Mouse (Mus musculus) hindbrain, postnatal 0 days (tissue): ENCODE data around the gene 1700084M14Rik. TPM values are rescaled to one million over a fixed set of nuclear protein-coding genes. Genes with fewer than 3 reads are reported as not detected.
"Not testable (repeated sequence)": the region's sequence is repeated elsewhere in the genome, so short reads cannot be mapped to it uniquely, and the experiment has no call there.

ENCODE experiments used
- ATAC-seq: fragments of 200-750 bp; cut with Nextera tagmentation; 2 replicates; pipeline ENCODE4 v1.8.0; 2017; ENCODE audit warnings: mild to moderate bottlenecking, moderate TSS enrichment, moderate library complexity
- DNase-seq: peaks from one replicate; pipeline ENCODE4 v3.0.0-alpha.2; 2015; ENCODE audit warnings: low spot score
- H3K27ac ChIP-seq: fragments of 300-500 bp; sonication (generic); 2 replicates; pipeline ENCODE4 v1.5.1; 2014; ENCODE audit warnings: mild to moderate bottlenecking
- H3K27me3 ChIP-seq: fragments of 300-500 bp; sonication (generic); 2 replicates; pipeline ENCODE4 v1.6.1; 2014; ENCODE audit warnings: low read length, mixed read lengths; ENCODE audit not compliant: insufficient read depth
- H3K36me3 ChIP-seq: fragments of 300-500 bp; sonication (generic); 2 replicates; pipeline ENCODE4 v1.6.1; 2014; ENCODE audit warnings: low read length, mixed read lengths; ENCODE audit not compliant: insufficient read depth
- H3K4me1 ChIP-seq: fragments of 300-500 bp; sonication (generic); 2 replicates; pipeline ENCODE4 v1.6.1; 2014; ENCODE audit warnings: antibody characterized with exemption, low read length, mixed read lengths; ENCODE audit not compliant: insufficient read depth
- H3K4me2 ChIP-seq: fragments of 300-500 bp; sonication (generic); 2 replicates; pipeline ENCODE4 v1.6.1; 2014; ENCODE audit warnings: low read depth, mild to moderate bottlenecking, low read length, moderate library complexity, mixed read lengths
- H3K4me3 ChIP-seq: fragments of 300-500 bp; sonication (generic); 2 replicates; pipeline ENCODE4 v1.5.1; 2014; ENCODE audit warnings: low read length
- H3K9ac ChIP-seq: fragments of 300-500 bp; sonication (generic); replicated peaks from 2 replicates; pipeline ENCODE4 v1.6.1; 2014; ENCODE audit warnings: mild to moderate bottlenecking, low read length, moderate library complexity, mixed read lengths
- H3K9me3 ChIP-seq: fragments of 300-500 bp; sonication (generic); 2 replicates; pipeline ENCODE4 v1.6.1; 2016; ENCODE audit warnings: low read length, mixed read lengths
- WGBS: fragments of 180-500 bp; shearing (Covaris S2); extraction: QIAGEN DNeasy Blood & Tissue Kit; methylation state at CpG from one replicate; pipeline ENCODE4 v1.1.7; 2014; 5-methylcytosine and 5-hydroxymethylcytosine counted together
- polyA plus RNA-seq: library from polyadenylated mRNA; unstranded; fragments of >200 nt; fragmentation: Nextera tagmentation; extraction: Ambion mirVana; gene quantifications from 2 replicates; pipeline ENCODE4 v1.2.1, GENCODE M21; 2015
- total RNA-seq: library from RNA; depleted of rRNA; stranded (reverse); fragments of >200 nt; gene quantifications from 2 replicates; pipeline ENCODE4 v1.2.3, GENCODE M21; 2014; rRNA removed

Gene 1700084M14Rik
- total RNA-seq (not detected in 2 replicates), polyA plus RNA-seq (not detected in 2 replicates)

GRCm38 (mm10) chrX:91575811-91576210 is at the start of gene 1700084M14Rik:
Gene 1700084M14Rik, minus strand, starts transcription at chrX:91575911.
- H3K4me1 ChIP-seq, H3K36me3 ChIP-seq, H3K9ac ChIP-seq, H3K9me3 ChIP-seq, H3K4me3 ChIP-seq, H3K27ac ChIP-seq, ATAC-seq, H3K27me3 ChIP-seq, DNase-seq, H3K4me2 ChIP-seq: not testable (repeated sequence)
- WGBS: 89% methylated on average over 3 of the region's 3 CpGs

Other genes starting within 250 kb of the 1700084M14Rik start
- not detected in 2 replicates for gene Mageb2, start 244.2 kb downstream of the 1700084M14Rik start, total RNA-seq
- not detected in 2 replicates for gene Mageb2, start 244.2 kb downstream of the 1700084M14Rik start, polyA plus RNA-seq
- gene Gm5072, start 183.4 kb downstream of the 1700084M14Rik start, total RNA-seq: not detected in 2 replicates
- not detected in 2 replicates for gene Gm5072, start 183.4 kb downstream of the 1700084M14Rik start, polyA plus RNA-seq
- not detected in 2 replicates for gene Gm8914, start 95.8 kb downstream of the 1700084M14Rik start, total RNA-seq
- gene Gm8914, start 95.8 kb downstream of the 1700084M14Rik start, polyA plus RNA-seq: not detected in 2 replicates
- gene Gm14781, start 56.3 kb upstream of the 1700084M14Rik start, total RNA-seq: not detected in 2 replicates
- not detected in 2 replicates for gene Gm14781, start 56.3 kb upstream of the 1700084M14Rik start, polyA plus RNA-seq
- gene Mageb5, start 207.1 kb upstream of the 1700084M14Rik start, total RNA-seq: not detected in 2 replicates
- gene Mageb5, start 207.1 kb upstream of the 1700084M14Rik start, polyA plus RNA-seq: not detected in 2 replicates